Mouse (Mus musculus) embryonic fibroblast, embryonic 13.5 days (primary cell): ENCODE results near the gene Fam222b. TPM values are rescaled to one million over a fixed set of nuclear protein-coding genes. Genes with fewer than 3 reads are reported as not detected.

Experiments used
- H3K27ac ChIP-seq: 2 replicates; pipeline ENCODE4 v1.5.1; 2012; ENCODE audit warnings: low read length, control low read depth, inconsistent platforms; ENCODE audit not compliant: insufficient read depth
- H3K4me1 ChIP-seq: 2 replicates; pipeline ENCODE4 v1.6.1; 2011; ENCODE audit warnings: low read length; ENCODE audit not compliant: control insufficient read depth, insufficient read depth
- H3K4me3 ChIP-seq: 2 replicates; pipeline ENCODE4 v1.5.1; 2011; ENCODE audit warnings: mild to moderate bottlenecking, control low read depth, low read length; ENCODE audit not compliant: insufficient read depth
- CTCF ChIP-seq: IDR thresholded peaks from 2 replicates; pipeline ENCODE4 v1.5.1; 2011; ENCODE audit warnings: mild to moderate bottlenecking, control low read depth, low read length, moderate library complexity, borderline replicate concordance; ENCODE audit not compliant: insufficient read depth
- POLR2A ChIP-seq: IDR thresholded peaks from 2 replicates; pipeline ENCODE4 v1.6.1; 2011; ENCODE audit warnings: low read depth, mild to moderate bottlenecking, control low read depth, low read length, moderate library complexity
- polyA plus RNA-seq: library from polyadenylated mRNA; stranded (reverse); fragments of >200 nt; gene quantifications from 2 replicates; pipeline ENCODE4 v1.2.4, GENCODE M21; 2011; ENCODE audit warnings: low read depth; ENCODE audit not compliant: missing spikeins, insufficient read length

Gene Fam222b
- polyA plus RNA-seq, 1 experiment = 10.2 TPM

DNA sequence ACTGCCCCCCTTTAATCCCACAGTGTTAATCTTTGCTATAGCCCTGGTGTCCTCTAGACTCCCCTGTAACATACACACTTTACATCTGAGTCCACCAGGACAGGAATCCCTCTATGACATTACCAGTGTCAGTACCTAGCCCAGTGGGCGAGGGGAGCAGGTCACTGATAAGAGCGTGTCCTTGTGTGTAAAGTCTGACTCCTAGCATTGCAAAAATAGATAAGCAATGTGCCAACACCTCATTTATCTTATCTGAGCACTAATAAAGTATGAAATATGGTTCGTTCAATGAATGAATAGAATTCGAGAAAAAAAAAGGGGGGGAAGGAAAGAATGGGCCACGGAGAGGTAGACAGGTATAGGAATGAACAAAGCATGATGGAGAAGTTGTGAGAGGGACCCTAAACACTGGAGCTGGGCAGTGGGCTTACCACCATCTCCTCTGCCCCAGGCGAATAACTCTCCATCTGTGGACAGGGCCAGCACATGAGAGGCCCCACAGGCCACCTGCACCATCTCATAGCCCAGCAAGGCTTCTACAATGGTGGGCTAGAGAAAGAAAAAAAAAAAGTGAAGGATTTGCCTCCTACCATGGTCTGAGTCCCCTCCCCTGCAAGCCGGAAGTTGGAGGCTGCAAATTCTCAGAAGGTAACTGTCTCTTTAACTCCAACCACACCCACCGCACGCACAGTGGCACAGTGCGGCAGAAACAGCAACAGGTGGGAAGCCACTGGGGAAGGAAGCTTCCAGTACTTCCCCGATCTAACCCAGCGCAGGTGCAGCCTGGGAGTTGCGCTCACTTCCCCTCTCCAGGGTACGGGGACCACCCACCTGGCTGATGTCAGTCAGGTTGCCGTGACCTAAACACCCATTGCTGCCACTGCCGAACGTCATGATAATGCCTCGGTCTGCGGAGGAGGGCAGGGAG lies 74.3 kb downstream of the Fam222b start:
- no peak overlapping the region for H3K4me3 ChIP-seq
- no peak for TF ChIP-seq POLR2A
- TF ChIP-seq CTCF = no peak
- H3K27ac ChIP-seq = no peak overlapping the region
- H3K4me1 ChIP-seq = peaks cover 5% of the 10 kb centered on the region

DNA sequence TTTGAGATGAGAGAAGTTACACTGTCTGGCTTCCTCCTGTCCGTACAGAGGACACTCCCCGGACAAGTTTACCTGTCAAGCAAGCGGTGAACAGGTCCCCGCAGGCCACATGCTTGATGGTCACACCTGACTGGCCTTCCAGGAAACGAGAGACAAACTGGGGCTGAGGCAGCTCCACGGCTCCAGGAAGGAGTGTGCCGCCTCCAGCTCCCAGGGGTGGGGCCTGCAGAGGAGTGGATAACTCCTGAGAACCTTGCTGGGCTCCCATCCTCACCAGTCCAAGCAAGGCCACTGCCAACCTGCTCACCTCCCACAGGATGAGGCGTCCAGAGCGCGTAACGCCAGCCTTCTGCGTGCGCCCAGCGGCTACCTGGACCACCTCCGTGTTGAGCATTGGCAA lies 75.8 kb downstream of the Fam222b start:
- TF ChIP-seq POLR2A (no peak), CTCF (no peak)
- Histone ChIP-seq H3K4me3 (no peak overlapping the region), H3K27ac (no peak overlapping the region), H3K4me1 (peaks cover 5% of the 10 kb centered on the region)

DNA sequence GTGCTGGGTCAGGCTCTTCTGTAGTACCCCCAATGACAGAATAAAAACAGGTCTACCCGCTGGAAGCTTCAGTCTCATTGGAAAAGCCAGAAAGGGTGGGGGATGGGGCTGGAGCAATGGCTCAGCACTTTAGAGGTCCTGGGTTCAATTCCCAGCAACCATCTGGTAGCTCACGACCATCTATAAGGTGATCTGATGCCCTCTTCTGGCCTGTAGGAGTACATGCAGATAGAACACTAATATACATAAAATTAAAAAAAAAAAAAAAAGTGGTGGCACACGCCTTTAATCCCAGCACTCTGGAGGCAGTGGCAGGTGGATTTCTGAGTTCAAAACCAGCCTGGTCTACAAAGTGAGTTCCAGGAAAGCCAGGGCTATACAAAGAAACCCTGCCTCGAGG lies 76.9 kb downstream of the Fam222b start:
- TF ChIP-seq POLR2A (no peak), CTCF (no peak)
- Histone ChIP-seq H3K4me1 (peaks cover 5% of the 10 kb centered on the region), H3K27ac (no peak overlapping the region), H3K4me3 (no peak overlapping the region)

- TF ChIP-seq POLR2A = no peak
- TF ChIP-seq CTCF = no peak
- H3K27ac ChIP-seq = no peak overlapping the region
- H3K4me1 ChIP-seq = no peaks in the 10 kb centered on the region; the same call in none of the 2 replicates
- H3K4me3 ChIP-seq = no peak overlapping the region
Measured at GRCm38 (mm10) chr11:78172034-78172747, 77.7 kb downstream of the Fam222b start.

- no peak overlapping the region for H3K4me3 ChIP-seq
- TF ChIP-seq POLR2A (no peak), CTCF (no peak)
- no peaks in the 10 kb centered on the region; the same call in none of the 2 replicates for H3K4me1 ChIP-seq
- H3K27ac ChIP-seq = no peak overlapping the region
Measured at GRCm38 (mm10) chr11:78172748-78173383, 78.4 kb downstream of the Fam222b start.

DNA sequence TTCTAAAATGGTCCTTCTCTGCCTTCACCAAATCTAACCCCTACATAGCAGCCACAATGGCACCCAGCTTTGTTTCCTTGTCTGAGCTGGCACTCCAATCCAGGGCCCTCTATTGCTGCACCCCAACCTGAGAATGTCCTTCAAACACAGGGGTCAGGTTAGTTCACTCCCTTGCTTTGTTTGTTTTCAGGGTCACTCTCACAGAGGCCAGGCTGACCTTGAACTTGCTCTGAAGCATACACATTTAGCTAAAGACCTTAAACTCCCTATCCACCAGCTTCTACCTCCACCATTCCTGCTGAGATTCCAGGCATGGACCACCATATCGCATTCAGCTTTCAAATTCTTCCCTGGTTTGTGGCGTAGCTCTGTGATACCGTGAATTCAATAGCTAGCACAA lies 80.0 kb downstream of the Fam222b start:
- H3K4me1 ChIP-seq = no peaks in the 10 kb centered on the region; the same call in none of the 2 replicates
- TF ChIP-seq POLR2A = no peak
- no peak for TF ChIP-seq CTCF
- H3K27ac ChIP-seq = no peak overlapping the region
- H3K4me3 ChIP-seq = no peak overlapping the region

DNA sequence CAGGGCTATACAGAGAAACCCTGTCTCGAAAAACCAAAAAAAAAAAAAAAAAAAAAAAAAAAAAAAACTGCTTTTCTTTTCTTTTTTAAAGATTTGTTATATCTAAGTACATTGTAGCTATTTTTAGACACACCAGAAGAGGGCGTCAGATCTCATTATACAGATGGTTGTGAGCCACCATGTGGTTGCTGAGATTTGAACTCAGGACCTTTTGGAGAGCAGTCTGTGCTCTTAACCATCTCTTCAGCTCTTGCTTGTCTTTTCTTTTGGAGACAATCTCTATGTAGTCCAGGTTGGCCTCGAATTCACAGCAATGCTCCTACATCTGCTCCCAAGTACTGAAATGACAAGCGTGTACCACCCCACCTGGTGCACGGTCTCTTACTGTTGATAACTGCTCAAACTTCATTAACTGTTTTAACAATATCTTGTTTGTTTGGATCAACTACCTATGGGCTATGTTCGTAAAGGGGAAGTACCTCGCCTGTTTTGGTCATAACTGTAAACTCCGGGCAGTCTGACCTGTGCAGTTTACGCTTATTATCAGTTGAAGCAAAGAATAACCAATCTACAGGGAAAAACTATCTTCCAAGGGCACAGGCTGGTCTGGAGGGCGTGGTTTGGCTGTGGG lies 81.4 kb downstream of the Fam222b start:
- Histone ChIP-seq H3K4me1 (peaks cover 5% of the 10 kb centered on the region), H3K27ac (peak overlapping the region; percentile 98), H3K4me3 (peak overlapping the region; percentile 59)
- TF ChIP-seq POLR2A = no peak
- no peak for TF ChIP-seq CTCF

- H3K27ac ChIP-seq = peak within 1 kb of the TSS; percentile 98
- no peak for TF ChIP-seq CTCF
- peak; percentile 64 for TF ChIP-seq POLR2A
- peaks cover 5% of the 10 kb centered on the region for H3K4me1 ChIP-seq
- H3K4me3 ChIP-seq = peak within 1 kb of the TSS; percentile 59
Measured at GRCm38 (mm10) chr11:78176402-78176862, 82.0 kb downstream of the Fam222b start, which contains the start of the genes Nek8 and Tlcd1. TSS of gene Nek8 (minus strand) at chr11:78176675. TSS of gene Tlcd1 (plus strand) at chr11:78176711.

GRCm38 (mm10) chr11:78176905-78177331 lies 82.5 kb downstream of the Fam222b start:
- H3K4me3 ChIP-seq = peak overlapping the region; percentile 59
- peaks cover 5% of the 10 kb centered on the region for H3K4me1 ChIP-seq
- H3K27ac ChIP-seq = peak overlapping the region; percentile 98
- TF ChIP-seq CTCF = no peak
- no peak for TF ChIP-seq POLR2A
